Mouse (Mus musculus) splenic B cell, adult 2 months (primary cell): Measurements from ENCODE around the gene Prss45.

Source experiments
- DNase-seq: peaks from one replicate; pipeline ENCODE4 v3.0.0-alpha.2; 2011; ENCODE audit warnings: low read depth, low spot score
- H3K27me3 ChIP-seq: 2 replicates; pipeline ENCODE4 v1.6.1; 2012; ENCODE audit warnings: mild to moderate bottlenecking, low read length, moderate library complexity, mixed read lengths; ENCODE audit not compliant: control insufficient read depth, poor library complexity, insufficient read depth, severe bottlenecking
- H3K36me3 ChIP-seq: 2 replicates; pipeline ENCODE4 v1.6.1; 2012; ENCODE audit warnings: mild to moderate bottlenecking, low read length, moderate library complexity, mixed read lengths; ENCODE audit not compliant: control insufficient read depth, poor library complexity, insufficient read depth, severe bottlenecking

Prss45 gene

DNA sequence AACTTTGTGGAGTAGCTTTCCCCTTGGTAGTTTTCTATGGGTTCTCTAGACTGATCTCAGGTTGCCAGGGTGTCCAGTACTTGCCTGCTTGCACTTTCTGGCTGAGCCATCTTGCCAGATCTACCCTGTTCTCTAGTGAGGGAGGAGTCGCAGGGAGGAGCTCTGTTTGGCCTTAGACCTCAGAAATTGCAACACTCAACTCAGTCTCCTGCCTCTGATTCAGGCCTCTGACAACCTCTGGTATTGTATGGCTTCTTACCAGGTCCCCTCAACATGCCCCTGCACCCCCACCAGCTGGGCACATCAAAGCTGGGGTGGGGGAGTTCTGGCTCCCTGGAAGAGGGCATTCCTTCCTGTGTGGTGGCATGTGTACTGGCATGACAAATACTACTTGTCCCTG is 43.0 kb downstream of the Prss45 start:
- Histone ChIP-seq H3K27me3 (no peaks in the 10 kb centered on the region), H3K36me3 (no peaks in the 10 kb centered on the region)
- DNase-seq, result no peak

DNA sequence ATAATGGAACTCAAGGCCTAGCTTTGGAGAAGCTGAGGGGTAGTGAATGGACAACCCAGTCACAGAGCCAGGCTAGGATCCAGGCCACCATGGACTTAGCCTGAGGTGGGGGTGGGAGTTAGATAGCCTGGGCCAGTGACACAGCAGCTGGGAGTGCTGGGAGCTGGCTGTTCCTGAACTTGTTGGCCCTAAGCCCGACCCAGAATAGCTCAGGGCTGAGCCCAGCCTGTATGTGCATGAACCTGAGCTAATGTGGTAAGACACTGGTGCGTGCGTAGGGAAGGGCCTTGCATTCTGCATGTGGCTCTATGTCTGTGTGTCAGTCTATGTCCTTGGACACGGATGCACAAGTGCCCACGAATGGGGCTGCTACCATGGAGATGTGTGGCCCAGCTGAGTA is 43.5 kb downstream of the Prss45 start:
- no peaks in the 10 kb centered on the region for H3K36me3 ChIP-seq
- no peak for DNase-seq
- no peaks in the 10 kb centered on the region for H3K27me3 ChIP-seq

- no peak for DNase-seq
- Histone ChIP-seq H3K36me3 (no peaks in the 10 kb centered on the region), H3K27me3 (no peaks in the 10 kb centered on the region)
These were observed 45.0 kb downstream of the Prss45 start, which contains the start of gene Als2cl for GRCm38 (mm10) chr9:110879191-110879920. Gene Als2cl (plus strand): TSS chr9:110879870.

GRCm38 (mm10) chr9:110879998-110880561 is 45.7 kb downstream of the Prss45 start, which contains the start of gene Tmie:
Gene Tmie (minus strand): TSS chr9:110880113.
- no peak for DNase-seq
- no peaks in the 10 kb centered on the region for H3K36me3 ChIP-seq
- H3K27me3 ChIP-seq, result no peaks in the 10 kb centered on the region

DNA sequence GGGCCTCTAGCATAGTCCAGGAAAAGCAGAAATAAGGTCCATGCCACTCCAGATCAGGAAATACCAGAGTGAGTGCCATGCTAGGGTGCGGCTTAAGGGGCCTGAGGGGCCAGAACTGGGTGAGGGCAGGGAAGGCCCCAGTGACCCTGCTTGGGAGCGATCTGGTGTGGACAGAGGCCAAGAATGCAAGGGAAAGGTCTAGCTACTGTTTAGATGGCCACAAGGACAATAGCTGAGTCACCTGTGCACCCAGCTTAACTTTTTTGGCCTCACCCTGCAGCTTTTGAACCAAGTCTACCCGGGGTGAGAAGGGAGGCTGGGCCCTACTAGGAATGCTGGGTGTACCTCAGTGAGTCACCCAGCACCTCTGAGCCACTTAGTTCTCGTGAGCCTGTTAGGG is 46.4 kb downstream of the Prss45 start:
- no peak for DNase-seq
- H3K36me3 ChIP-seq, result no peaks in the 10 kb centered on the region
- no peaks in the 10 kb centered on the region for H3K27me3 ChIP-seq

DNA sequence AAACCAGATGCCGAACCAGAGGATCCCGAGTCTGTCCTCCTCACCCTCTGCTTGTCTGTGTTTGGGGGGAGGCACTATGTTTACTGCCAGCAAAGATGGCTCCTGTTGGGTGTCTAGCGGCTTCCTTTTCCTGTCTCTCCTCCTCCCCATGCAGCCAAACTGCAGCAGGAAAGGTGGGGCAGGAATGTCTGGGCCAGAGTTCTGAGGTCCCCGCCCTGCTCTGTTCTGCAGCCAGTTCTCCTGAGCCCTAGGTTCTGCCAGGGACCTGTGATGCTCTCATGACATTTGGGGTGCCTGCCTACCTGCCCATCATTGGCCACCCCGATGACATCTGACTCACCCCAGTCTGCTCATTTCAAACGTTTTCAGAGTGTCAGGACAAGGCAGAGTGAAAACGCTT is 47.6 kb downstream of the Prss45 start:
- no peaks in the 10 kb centered on the region for H3K27me3 ChIP-seq
- no peak for DNase-seq
- H3K36me3 ChIP-seq, result no peaks in the 10 kb centered on the region

GRCm38 (mm10) chr9:110887388-110888303 is 53.3 kb downstream of the Prss45 start:
- Histone ChIP-seq H3K36me3 (no peaks in the 10 kb centered on the region), H3K27me3 (no peaks in the 10 kb centered on the region)
- no peak for DNase-seq

GRCm38 (mm10) chr9:110888935-110889334 is 54.5 kb downstream of the Prss45 start:
- Histone ChIP-seq H3K36me3 (no peaks in the 10 kb centered on the region), H3K27me3 (no peaks in the 10 kb centered on the region)
- DNase-seq, result no peak

GRCm38 (mm10) chr9:110890026-110890783 is 55.8 kb downstream of the Prss45 start:
- DNase-seq, result no peak
- H3K27me3 ChIP-seq, result no peaks in the 10 kb centered on the region
- no peaks in the 10 kb centered on the region for H3K36me3 ChIP-seq
